Mouse (Mus musculus): ENCODE measurements around the gene Igfbp1.

- TF ChIP-seq CTCF (IDR thresholded peaks at IDR 0.05; ENCODE audit: low read depth) (peak; percentile 61), EP300 (IDR thresholded peaks at IDR 0.05; ENCODE audit: low read depth) (no peak)
Measured at GRCm38 (mm10) chr11:7199736-7200392, 2.3 kb downstream of the Igfbp1 start.

All from liver, embryonic 14.5 days (tissue).